Mouse (Mus musculus) spleen, postnatal 14 days (tissue): ENCODE measurements around the gene Nell1.

Experiments used
- DNase-seq, 2 experiments: peaks; one replicate each; pipeline ENCODE4 v3.0.0; 2021 to 2022; ENCODE audit warnings: low spot score in 2 of 2

Gene Nell1

GRCm38 (mm10) chr7:50850271-50850670 lies 875.6 kb downstream of the Nell1 start:
- no peak for DNase-seq

- DNase-seq = no peak
Measured at GRCm38 (mm10) chr7:50870181-50870580, 895.5 kb downstream of the Nell1 start.

DNA sequence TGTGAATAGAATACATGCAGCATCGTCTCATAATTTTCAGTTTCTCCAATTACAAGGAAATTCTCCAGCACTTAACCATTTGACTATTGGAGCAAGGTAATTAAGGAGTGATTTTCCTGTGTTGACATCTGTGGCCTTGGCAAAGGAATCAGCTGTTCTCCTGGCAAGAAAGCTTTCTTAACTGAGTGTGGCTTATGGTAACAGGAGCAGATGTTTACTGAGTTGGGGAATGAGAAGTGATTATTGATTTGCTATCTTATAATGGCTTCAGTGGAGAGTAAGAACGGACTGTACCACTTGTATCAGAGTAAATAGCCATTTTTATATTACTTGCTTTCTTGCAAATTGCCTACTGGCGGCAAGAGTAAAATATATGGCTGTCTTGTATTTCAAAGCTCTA lies 913.0 kb downstream of the Nell1 start:
- DNase-seq = no peak

GRCm38 (mm10) chr7:50899541-50900088 lies 925.0 kb downstream of the Nell1 start:
- DNase-seq = no peak
